Mouse (Mus musculus): ENCODE measurements around the gene Syt10.

DNA sequence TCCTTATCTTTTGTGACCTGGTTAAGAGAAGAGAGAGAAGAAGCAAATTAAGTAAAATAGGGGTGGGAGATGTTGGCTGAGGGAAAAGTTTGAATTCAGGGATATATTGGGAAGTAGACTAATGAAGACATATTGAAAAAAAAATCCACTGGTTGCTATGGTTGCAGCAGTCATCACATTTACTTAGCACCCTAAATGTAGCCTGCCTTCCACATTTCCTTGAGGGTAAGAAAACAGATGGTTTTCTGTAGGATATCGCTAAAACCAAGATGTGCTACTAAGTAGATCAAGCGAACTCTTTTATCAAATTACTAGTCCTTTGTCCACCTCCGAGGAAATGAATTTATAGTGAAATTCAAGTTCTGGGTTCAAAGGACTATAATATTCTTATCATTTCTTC is 37.2 kb downstream of the Syt10 start:
- TF ChIP-seq CTCF (IDR thresholded peaks at IDR 0.05; ENCODE audit: low read depth, low read length) (no peak), POLR2A (IDR thresholded peaks at IDR 0.05; ENCODE audit: extremely low read depth, insufficient read depth, low read length) (no peak)
